Mouse (Mus musculus): ENCODE results near the gene Psen2. TPM values are rescaled to one million over a fixed set of nuclear protein-coding genes. Genes with fewer than 3 reads are reported as not detected.

Psen2 gene
- total RNA-seq, 2 experiments from 2014 or later: 21.7 to 25.0 TPM

DNA sequence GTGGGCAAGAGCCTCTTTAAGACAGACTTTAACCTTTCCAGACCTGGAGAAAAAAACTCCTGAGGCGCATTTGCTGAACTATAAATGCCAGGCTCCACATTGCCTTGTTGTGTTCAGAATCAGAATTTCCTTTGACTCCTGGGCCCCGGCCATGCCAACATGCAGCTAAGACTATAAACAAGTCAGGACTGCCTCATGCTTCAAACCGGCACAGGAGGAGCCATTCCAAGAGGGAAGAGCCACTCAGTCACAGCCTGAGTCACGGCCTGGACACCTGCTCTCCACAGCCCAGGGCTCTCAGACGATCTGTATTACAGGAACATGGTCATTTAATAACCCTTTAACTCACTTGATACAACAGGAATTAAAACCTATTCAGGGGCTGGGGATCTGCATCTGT is 62.5 kb downstream of the Psen2 start:
- no peak for DNase-seq (ENCODE audit: low spot score in 2 of 2)

- no peak for DNase-seq (ENCODE audit: low spot score in 2 of 2)
These were observed 63.6 kb downstream of the Psen2 start for GRCm38 (mm10) chr1:180199715-180200050.

GRCm38 (mm10) chr1:180198959-180199714 is 64.1 kb downstream of the Psen2 start, which contains the start of gene Coq8a:
Coq8a (minus strand) TSS chr1:180199602.
- DNase-seq (ENCODE audit: low spot score in 2 of 2): no peak

- no peak for DNase-seq (ENCODE audit: low spot score in 2 of 2)
These were observed 65.3 kb downstream of the Psen2 start for GRCm38 (mm10) chr1:180197956-180198355.

DNA sequence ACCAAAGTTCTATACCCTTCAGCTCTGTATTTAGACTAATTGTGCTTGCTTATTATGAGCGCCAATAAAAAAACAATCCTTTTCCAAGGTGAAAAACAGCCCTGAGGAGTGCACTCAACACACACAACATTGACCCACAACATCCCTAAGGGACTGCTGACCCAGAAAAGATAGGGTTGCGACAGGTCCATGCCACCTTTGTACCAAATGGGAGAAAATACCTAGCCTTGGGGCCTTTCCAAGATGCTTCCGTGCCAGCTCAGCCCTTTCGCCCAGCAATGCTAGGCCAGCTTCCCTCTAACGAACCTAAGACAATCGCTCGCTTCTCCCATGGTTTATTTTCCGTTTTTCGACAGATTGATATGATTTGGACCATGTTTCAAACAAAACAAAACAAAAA is 66.7 kb downstream of the Psen2 start:
- DNase-seq (ENCODE audit: low spot score in 2 of 2): no peak

- DNase-seq (ENCODE audit: low spot score in 2 of 2): peak; percentile 94 to 99
These were observed 67.4 kb downstream of the Psen2 start for GRCm38 (mm10) chr1:180195703-180196381.

DNA sequence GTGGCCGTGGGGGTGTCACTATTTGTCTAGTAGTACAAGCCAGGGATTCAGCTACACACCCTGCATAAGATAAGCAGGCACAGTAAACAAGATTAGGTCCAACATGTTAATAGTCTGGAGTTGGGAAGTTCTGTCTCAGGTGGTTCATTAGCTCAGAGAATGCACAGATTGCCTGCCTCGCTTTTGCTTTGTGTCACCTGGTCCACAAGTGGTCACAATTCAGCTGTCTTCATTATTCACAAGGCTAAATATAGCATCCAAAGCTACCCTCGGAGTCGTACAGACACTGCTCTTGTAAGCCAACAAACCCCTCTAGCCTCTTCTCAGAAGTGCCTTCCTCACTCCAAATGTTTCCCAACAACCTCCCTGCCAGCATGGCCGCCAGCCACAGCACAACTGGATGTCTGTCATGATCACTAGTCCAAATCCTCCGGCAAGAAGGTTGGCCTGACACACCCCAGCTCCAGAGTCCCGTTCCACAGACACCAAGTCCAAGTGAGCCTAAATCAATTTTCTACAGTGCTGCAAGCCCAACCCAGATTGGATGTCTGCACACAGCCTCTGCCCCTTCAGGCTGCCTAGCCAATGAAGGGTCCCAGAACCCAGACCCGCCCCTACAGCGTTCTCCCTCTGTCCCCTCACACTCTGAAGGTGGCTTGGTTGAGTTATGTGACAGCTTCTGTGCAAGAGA is 68.3 kb downstream of the Psen2 start:
- DNase-seq (ENCODE audit: low spot score in 2 of 2): peak; percentile 21 to 22

GRCm38 (mm10) chr1:180194048-180194447 is 69.2 kb downstream of the Psen2 start:
- DNase-seq (ENCODE audit: low spot score in 2 of 2): no peak

- no peak for DNase-seq (ENCODE audit: low spot score in 2 of 2)
These were observed 69.8 kb downstream of the Psen2 start for GRCm38 (mm10) chr1:180193391-180193935.

- DNase-seq (ENCODE audit: low spot score in 2 of 2): no peak
These were observed 70.4 kb downstream of the Psen2 start for GRCm38 (mm10) chr1:180192866-180193265.

GRCm38 (mm10) chr1:180191651-180192220 is 71.5 kb downstream of the Psen2 start:
- no peak for DNase-seq (ENCODE audit: low spot score in 2 of 2)

- DNase-seq (ENCODE audit: low spot score in 2 of 2): no peak
These were observed 72.1 kb downstream of the Psen2 start for GRCm38 (mm10) chr1:180191112-180191511.

GRCm38 (mm10) chr1:180188951-180189350 is 74.3 kb downstream of the Psen2 start:
- DNase-seq (ENCODE audit: low spot score in 2 of 2): no peak

- DNase-seq (ENCODE audit: low spot score in 2 of 2): no peak
These were observed 76.9 kb downstream of the Psen2 start for GRCm38 (mm10) chr1:180186371-180186770.

DNA sequence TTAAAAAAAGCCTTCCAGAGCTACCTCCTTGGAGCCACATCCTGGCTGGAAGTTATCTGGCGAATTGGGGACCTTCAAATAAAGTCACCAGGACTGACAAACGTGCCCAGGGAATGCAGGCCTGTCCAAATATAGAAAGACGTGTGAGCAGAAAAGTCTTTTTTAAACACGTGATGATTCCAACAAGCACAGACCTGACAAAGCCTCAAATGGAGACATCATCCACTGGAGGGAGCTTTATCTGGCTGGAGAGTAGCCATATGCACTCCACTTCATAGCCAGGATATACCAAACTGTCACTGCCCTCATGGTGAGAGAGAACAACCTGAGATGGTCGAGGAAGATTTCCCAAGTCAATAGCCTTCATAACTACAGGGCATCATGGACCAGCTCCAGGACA is 77.4 kb downstream of the Psen2 start:
- no peak for DNase-seq (ENCODE audit: low spot score in 2 of 2)

DNA sequence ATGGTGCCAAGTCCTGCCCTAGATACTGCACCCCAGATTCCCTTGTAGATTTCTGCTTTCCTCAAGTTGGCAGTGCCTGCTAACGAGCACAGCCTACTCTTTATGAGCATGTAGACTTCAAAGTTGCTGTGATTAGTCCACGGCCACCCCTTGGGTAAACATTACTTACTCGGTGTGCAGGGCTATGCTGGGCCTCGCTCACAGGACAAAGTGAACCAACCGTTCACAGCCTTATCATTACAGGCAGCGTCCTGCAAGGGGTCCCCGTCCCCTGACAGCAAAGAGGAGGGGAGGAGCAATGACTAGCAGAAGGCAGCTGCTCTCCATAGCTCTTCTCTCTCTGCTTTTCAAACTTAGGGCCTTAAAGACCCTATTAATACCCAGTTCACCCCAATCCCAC is 78.5 kb downstream of the Psen2 start:
- DNase-seq (ENCODE audit: low spot score in 2 of 2): no peak

- no peak for DNase-seq (ENCODE audit: low spot score in 2 of 2)
These were observed 79.6 kb downstream of the Psen2 start for GRCm38 (mm10) chr1:180183525-180184159.

DNA sequence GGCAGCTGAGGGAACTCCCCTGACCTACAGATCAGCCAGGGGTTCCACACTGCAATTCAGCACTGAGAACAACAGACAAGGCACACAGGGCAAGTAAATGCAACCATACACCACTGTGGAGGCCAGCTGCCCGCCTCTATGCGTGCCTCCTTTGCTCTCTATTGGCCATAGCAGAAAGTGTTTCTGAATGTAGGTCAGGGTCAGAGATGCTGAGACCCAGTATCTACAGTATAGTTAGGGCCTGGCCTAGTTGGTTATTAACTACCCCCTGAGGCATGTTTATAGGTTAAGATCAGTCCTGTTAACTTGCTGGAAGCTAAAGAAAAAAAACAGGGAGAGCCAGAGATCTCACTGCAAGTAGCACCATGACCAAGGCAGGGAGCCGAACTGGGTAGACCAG is 80.5 kb downstream of the Psen2 start:
- DNase-seq (ENCODE audit: low spot score in 2 of 2): no peak

GRCm38 (mm10) chr1:180181966-180182319 is 81.3 kb downstream of the Psen2 start:
- DNase-seq (ENCODE audit: low spot score in 2 of 2): no peak

- no peak for DNase-seq (ENCODE audit: low spot score in 2 of 2)
These were observed 81.8 kb downstream of the Psen2 start for GRCm38 (mm10) chr1:180181304-180181965.

- no peak for DNase-seq (ENCODE audit: low spot score in 2 of 2)
These were observed 83.4 kb downstream of the Psen2 start for GRCm38 (mm10) chr1:180179840-180180239.
